Mouse (Mus musculus): ENCODE data around the gene Tsr1.

GRCm38 (mm10) chr11:74864421-74864820, 33.5 kb upstream of the Tsr1 start:
- no peak for TF ChIP-seq CTCF (IDR thresholded peaks at IDR 0.05; ENCODE audit: extremely low read depth, insufficient read depth, insufficient read length, insufficient replicate concordance)
- no peak for TF ChIP-seq POLR2A (IDR thresholded peaks at IDR 0.05; ENCODE audit: low read depth, low read length)
